Mouse (Mus musculus): ENCODE results near the gene Olfr1040. TPM values are rescaled to one million over a fixed set of nuclear protein-coding genes. Genes with fewer than 3 reads are reported as not detected.

Olfr1040 gene
- not detected for polyA plus RNA-seq (2017; shearing (Covaris generic))

DNA sequence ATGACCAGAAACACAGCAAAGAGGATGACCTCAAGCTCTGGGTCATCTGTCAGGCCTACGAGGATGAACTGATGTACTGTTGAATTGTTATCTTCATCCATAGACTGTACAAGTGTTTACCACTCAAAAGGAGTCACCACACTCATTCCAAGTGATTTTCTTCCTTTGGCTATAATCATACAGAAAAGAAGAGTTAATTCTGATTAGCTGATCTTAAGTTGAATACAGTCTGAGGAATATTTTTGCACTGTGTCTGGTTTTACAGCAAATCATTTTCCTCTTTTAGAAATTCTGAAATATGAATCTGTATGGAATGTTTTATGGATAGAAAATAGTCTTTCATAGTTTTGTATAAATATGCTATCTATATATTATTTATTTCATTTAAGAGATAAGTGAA lies at the start of gene Olfr1040:
Gene Olfr1040, minus strand, starts transcription at position 101 of the 400 bp plus-strand sequence.

DNA sequence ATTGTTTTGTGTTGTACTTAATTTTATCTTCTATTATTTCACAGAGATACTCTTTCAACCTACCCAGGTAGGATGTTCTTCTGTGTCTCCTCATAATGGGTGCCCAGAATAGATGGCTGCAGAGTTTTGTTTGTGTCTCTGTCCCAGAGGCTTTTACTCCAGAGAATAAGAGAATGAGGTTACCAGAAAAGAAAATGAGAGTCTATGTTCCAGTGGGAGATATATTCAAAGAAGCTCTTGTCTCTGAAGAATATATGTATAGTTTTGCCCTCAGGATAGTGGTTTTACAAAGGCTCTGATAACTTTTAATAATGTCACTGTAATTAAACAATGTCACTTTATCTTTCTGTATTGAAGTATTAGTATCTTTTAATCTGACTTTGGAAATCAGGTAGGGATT lies 39.1 kb upstream of the Olfr1040 start, which contains the start of gene Olfr52:
Gene Olfr52, minus strand, starts transcription at position 101 of the 400 bp plus-strand sequence.

DNA sequence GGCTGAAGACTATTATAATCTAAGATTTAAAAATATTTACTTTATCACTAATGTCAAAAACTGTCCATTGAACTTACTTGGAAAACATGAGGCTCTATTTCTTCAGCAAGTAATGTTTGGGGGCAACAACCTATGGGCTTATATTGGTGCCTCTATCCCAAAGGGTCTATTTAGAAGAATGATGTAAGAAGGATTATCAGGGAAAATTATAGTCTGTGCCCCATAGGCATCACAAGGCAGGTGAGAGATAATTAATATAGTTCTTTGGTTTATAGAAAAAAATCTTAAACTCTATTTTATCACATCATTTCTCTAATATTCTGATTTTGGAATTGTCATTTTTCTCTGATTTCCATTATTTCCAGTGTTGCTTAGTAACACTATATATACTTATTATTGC lies 31.2 kb upstream of the Olfr1040 start, which contains the start of gene Olfr1044:
Gene Olfr1044, minus strand, starts transcription at position 101 of the 400 bp plus-strand sequence.

DNA sequence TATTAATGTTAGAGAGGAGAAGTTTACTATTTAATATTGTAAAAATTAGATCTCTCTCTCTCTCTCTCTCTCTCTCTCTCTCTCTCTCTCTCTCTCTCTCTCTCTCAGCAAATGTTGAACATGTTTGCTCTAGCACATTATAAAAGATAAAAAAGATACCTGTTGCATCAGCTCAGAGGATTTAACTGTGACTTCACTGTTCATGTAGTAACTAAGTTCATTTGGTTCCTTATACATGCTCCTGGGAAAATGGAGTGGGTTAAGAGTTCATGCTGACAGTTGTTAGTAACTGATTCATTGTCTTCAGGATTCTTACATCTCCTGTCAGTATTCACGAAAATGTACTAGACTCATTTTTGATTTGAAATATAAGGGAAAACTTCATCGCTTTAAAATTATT lies 20.9 kb upstream of the Olfr1040 start, which contains the start of gene Olfr1043:
Gene Olfr1043, minus strand, starts transcription at position 101 of the 400 bp plus-strand sequence.

DNA sequence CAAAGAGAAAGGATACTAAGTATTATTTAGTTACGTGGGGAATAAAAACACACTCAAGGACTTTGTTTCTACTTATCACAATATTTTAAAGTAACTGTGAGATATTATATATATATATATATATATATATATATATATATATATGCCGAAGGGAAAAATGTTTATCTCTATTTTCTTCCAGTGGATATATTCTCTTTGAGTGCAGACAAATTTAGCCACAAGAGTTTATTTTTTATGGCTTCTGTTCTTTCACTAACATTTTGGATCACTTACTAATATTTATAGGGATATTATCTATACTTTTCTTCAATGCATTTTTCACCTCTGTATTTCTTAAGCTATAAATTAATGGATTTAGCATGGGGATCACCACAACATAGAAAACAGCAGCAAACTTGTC lies 15.2 kb upstream of the Olfr1040 start, which contains the start of gene Olfr1042:
Gene Olfr1042, minus strand, starts transcription at position 101 of the 400 bp plus-strand sequence.

DNA sequence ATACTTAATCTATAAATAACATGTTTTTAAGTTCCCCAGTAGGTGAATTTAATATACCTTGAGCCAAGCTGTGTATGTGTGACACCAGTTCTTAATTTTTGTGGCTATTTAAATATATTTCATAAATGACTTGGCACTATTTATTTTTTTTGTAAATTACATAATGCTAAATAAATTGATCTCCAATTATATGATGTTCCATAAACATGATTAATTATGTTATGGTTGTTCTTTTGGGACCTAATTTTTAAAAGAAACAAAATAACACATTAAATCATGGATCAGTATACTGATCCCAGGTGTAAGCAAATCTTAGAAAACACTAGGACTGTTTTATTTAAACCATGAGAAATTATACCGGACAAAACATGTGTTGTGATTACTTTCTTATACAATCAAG lies 10.7 kb downstream of the Olfr1040 start, which contains the start of gene Olfr1039:
Gene Olfr1039, minus strand, starts transcription at position 101 of the 400 bp plus-strand sequence.

Other genes starting within 250 kb of the Olfr1040 start
- not detected for gene Olfr1024, start 241.7 kb downstream of the Olfr1040 start, polyA plus RNA-seq (2017; shearing (Covaris generic))
- not detected for gene Olfr1025-ps1, start 231.5 kb downstream of the Olfr1040 start, polyA plus RNA-seq (2017; shearing (Covaris generic))
- 1 to 10 TPM in 1 of 2 experiments, not detected in 1; 1.2 TPM for gene Olfr1026, start 225.2 kb downstream of the Olfr1040 start, polyA plus RNA-seq (2017; shearing (Covaris generic))
- gene Olfr1028, start 196.3 kb downstream of the Olfr1040 start, polyA plus RNA-seq (2017; shearing (Covaris generic)) = under 1 TPM in 1 of 2 experiments, not detected in 1; 0.66 TPM
- under 1 TPM; 0.07 to 0.39 TPM for gene Olfr1029, start 172.8 kb downstream of the Olfr1040 start, polyA plus RNA-seq (2017; shearing (Covaris generic))
- under 1 TPM; 0.37 to 0.62 TPM for gene Olfr1030, start 167.5 kb downstream of the Olfr1040 start, polyA plus RNA-seq (2017; shearing (Covaris generic))
- not detected for gene Olfr1031, start 156.4 kb downstream of the Olfr1040 start, polyA plus RNA-seq (2017; shearing (Covaris generic))
- gene Olfr1032, start 141.2 kb downstream of the Olfr1040 start, polyA plus RNA-seq (2017; shearing (Covaris generic)) = not detected
- gene Olfr1033, start 126.1 kb downstream of the Olfr1040 start, polyA plus RNA-seq (2017; shearing (Covaris generic)) = 1 to 10 TPM; 1.7 to 5.1 TPM
- not detected for gene Olfr1034, start 100.9 kb downstream of the Olfr1040 start, polyA plus RNA-seq (2017; shearing (Covaris generic))
- gene Olfr1036, start 72.7 kb downstream of the Olfr1040 start, polyA plus RNA-seq (2017; shearing (Covaris generic)) = under 1 TPM in 1 of 2 experiments, not detected in 1; 0.14 TPM
- not detected for gene Olfr1037, start 59.3 kb downstream of the Olfr1040 start, polyA plus RNA-seq (2017; shearing (Covaris generic))
- not detected for gene Olfr1039, start 10.8 kb downstream of the Olfr1040 start, polyA plus RNA-seq (2017; shearing (Covaris generic))
- gene Olfr1042, start 15.1 kb upstream of the Olfr1040 start, polyA plus RNA-seq (2017; shearing (Covaris generic)) = under 1 TPM; 0.12 to 0.98 TPM
- gene Olfr1043, start 20.8 kb upstream of the Olfr1040 start, polyA plus RNA-seq (2017; shearing (Covaris generic)) = 1 to 10 TPM in 1 of 2 experiments, under 1 TPM in 1; 0.12 to 3.0 TPM
- under 1 TPM in 1 of 2 experiments, not detected in 1; 0.99 TPM for gene Olfr1044, start 31.1 kb upstream of the Olfr1040 start, polyA plus RNA-seq (2017; shearing (Covaris generic))
- under 1 TPM; 0.07 to 0.10 TPM for gene Olfr52, start 39.0 kb upstream of the Olfr1040 start, polyA plus RNA-seq (2017; shearing (Covaris generic))
- gene Olfr1045, start 56.3 kb upstream of the Olfr1040 start, polyA plus RNA-seq (2017; shearing (Covaris generic)) = not detected
- gene Olfr1046, start 72.6 kb upstream of the Olfr1040 start, polyA plus RNA-seq (2017; shearing (Covaris generic)) = not detected
- gene Olfr1047, start 84.7 kb upstream of the Olfr1040 start, polyA plus RNA-seq (2017; shearing (Covaris generic)) = not detected
- not detected for gene Olfr1048, start 93.6 kb upstream of the Olfr1040 start, polyA plus RNA-seq (2017; shearing (Covaris generic))
- gene Olfr1049, start 111.6 kb upstream of the Olfr1040 start, polyA plus RNA-seq (2017; shearing (Covaris generic)) = under 1 TPM in 1 of 2 experiments, not detected in 1; 0.64 TPM
- gene Olfr1051, start 132.4 kb upstream of the Olfr1040 start, polyA plus RNA-seq (2017; shearing (Covaris generic)) = not detected
- under 1 TPM in 1 of 2 experiments, not detected in 1; 0.20 TPM for gene Olfr1052, start 145.7 kb upstream of the Olfr1040 start, polyA plus RNA-seq (2017; shearing (Covaris generic))
- gene Olfr1053, start 168.6 kb upstream of the Olfr1040 start, polyA plus RNA-seq (2017; shearing (Covaris generic)) = not detected
- gene Olfr1054, start 188.7 kb upstream of the Olfr1040 start, polyA plus RNA-seq (2017; shearing (Covaris generic)) = not detected
- gene Olfr1055, start 203.6 kb upstream of the Olfr1040 start, polyA plus RNA-seq (2017; shearing (Covaris generic)) = not detected
- not detected for gene Olfr1056, start 215.7 kb upstream of the Olfr1040 start, polyA plus RNA-seq (2017; shearing (Covaris generic))
- not detected for gene Olfr1057, start 231.7 kb upstream of the Olfr1040 start, polyA plus RNA-seq (2017; shearing (Covaris generic))
- not detected for gene Olfr1058, start 241.8 kb upstream of the Olfr1040 start, polyA plus RNA-seq (2017; shearing (Covaris generic))

Data from inflammation-experienced regulatory T-cells (primary cell).